Mouse (Mus musculus) olfactory bulb, adult 2 months (tissue): ENCODE data around the gene Dcst2.

ENCODE experiments used
- CTCF ChIP-seq: fragments of 200-500 bp; IDR thresholded peaks from 2 replicates; pipeline ENCODE4 v1.5.1; 2012; ENCODE audit warnings: low read depth, mild to moderate bottlenecking, low read length, moderate library complexity; ENCODE audit not compliant: insufficient read depth
- POLR2A ChIP-seq: fragments of 200-500 bp; IDR thresholded peaks from 2 replicates; pipeline ENCODE4 v1.6.1; 2012; ENCODE audit warnings: mild to moderate bottlenecking, low read depth, low read length, moderate library complexity; ENCODE audit not compliant: insufficient read depth

- TF ChIP-seq CTCF (no peak), POLR2A (no peak)
Observed at GRCm38 (mm10) chr3:89382033-89382882, 20.5 kb downstream of the Dcst2 start.
